Mouse (Mus musculus) G1E (cell line): ENCODE measurements around the gene Cox20.

Source experiments
- CTCF ChIP-seq: IDR thresholded peaks from 2 replicates; pipeline ENCODE4 v1.5.1; 2012; ENCODE audit warnings: low read depth, low read length, inconsistent platforms, mixed read lengths
- GATA1 ChIP-seq: IDR thresholded peaks from 2 replicates; pipeline ENCODE4 v1.6.1; 2012; ENCODE audit warnings: borderline replicate concordance, low read length, inconsistent platforms, mixed read lengths
- GATA2 ChIP-seq: IDR thresholded peaks from 2 replicates; pipeline ENCODE4 v1.6.1; 2012; ENCODE audit warnings: low read depth, low read length, inconsistent platforms, borderline replicate concordance
- POLR2AphosphoS5 ChIP-seq: IDR thresholded peaks from 2 replicates; pipeline ENCODE4 v1.6.1; 2012; ENCODE audit warnings: low read depth, low read length, inconsistent platforms; ENCODE audit not compliant: insufficient replicate concordance
- TAL1 ChIP-seq: conservative IDR thresholded peaks from 2 replicates; pipeline ENCODE4 v1.6.1; 2012; ENCODE audit warnings: low read depth, low read length, inconsistent platforms, mixed read lengths

GRCm38 (mm10) chr1:178360702-178361101, 41.8 kb downstream of the Cox20 start:
- TF ChIP-seq CTCF (no peak), POLR2AphosphoS5 (no peak), GATA1 (no peak), TAL1 (no peak), GATA2 (no peak)
